Mouse (Mus musculus): ENCODE data around the gene Ddx28. TPM values are rescaled to one million over a fixed set of nuclear protein-coding genes. Genes with fewer than 3 reads are reported as not detected.

The Ddx28 gene
- polyA plus RNA-seq (2012; rRNA removed): 6.6 and 9.5 TPM in 2 replicates

DNA sequence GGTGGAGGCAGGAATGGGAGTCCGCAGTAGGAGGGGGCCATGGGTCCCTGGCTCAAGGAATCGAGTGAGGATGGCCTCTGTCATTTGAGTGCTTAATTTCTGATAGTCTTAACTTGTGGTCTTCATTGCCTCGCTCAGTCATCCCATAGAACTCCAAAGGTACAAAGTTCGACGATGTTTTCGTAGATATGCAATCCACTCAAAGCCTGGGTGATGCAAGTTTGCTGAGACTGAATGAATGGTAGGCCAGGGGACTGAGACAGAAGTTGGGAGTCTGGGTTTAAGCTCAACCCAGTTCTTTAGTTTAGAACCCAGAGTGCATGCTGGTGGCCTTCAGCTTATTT is at the start of gene Ddx28:
TSS of gene Ddx28 (minus strand) at position 240 of the 344 bp plus-strand sequence.
- H3K4me1 ChIP-seq (ENCODE audit: control insufficient read depth, insufficient read depth, insufficient read length): peaks cover 4% of the 10 kb centered on the region; the same call in 1 of the 2 replicates
- no peaks in the 10 kb centered on the region for H3K27me3 ChIP-seq (ENCODE audit: control insufficient read depth, insufficient read depth, low read length)
- 2% methylated on average over 6 of the region's 6 CpGs for WGBS
- H3K27ac ChIP-seq (ENCODE audit: insufficient read depth, low read length): peak within 1 kb of the TSS; percentile 50
- TF ChIP-seq CTCF (IDR thresholded peaks at IDR 0.05; ENCODE audit: extremely low read depth, insufficient read depth, insufficient read length, insufficient replicate concordance): no peak
- TF ChIP-seq POLR2A (IDR thresholded peaks at IDR 0.05; ENCODE audit: low read depth, low read length): no peak
- peak within 1 kb of the TSS; percentile 87 for H3K4me3 ChIP-seq (ENCODE audit: extremely low read depth, insufficient read depth, insufficient read length)
- H3K36me3 ChIP-seq (ENCODE audit: control insufficient read depth, insufficient read depth, low read length): no peaks in the 10 kb centered on the region
- no peak for DNase-seq (ENCODE audit: low read depth in 1 of 2, low spot score in 2 of 2)

DNA sequence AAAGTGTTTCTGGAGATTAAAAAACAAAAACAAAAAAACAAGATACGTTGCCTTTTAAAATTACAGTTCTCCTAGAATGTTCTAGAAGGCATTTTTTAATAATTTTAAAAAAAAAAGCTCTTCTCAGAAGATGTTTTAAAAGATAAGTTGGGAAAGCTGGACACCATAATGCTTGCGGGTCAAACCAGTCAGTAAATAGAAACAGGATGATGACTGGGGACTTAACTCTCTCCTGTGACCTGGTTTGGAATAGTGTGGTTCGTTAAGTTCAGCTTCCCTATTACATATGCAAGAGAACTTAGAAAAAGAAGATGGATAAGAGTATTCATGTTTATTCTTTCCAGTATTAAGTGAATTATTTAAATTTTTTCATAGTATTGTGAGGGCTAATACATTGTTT is 48.8 kb upstream of the Ddx28 start:
- H3K27ac ChIP-seq (ENCODE audit: insufficient read depth, low read length): no peak overlapping the region

DNA sequence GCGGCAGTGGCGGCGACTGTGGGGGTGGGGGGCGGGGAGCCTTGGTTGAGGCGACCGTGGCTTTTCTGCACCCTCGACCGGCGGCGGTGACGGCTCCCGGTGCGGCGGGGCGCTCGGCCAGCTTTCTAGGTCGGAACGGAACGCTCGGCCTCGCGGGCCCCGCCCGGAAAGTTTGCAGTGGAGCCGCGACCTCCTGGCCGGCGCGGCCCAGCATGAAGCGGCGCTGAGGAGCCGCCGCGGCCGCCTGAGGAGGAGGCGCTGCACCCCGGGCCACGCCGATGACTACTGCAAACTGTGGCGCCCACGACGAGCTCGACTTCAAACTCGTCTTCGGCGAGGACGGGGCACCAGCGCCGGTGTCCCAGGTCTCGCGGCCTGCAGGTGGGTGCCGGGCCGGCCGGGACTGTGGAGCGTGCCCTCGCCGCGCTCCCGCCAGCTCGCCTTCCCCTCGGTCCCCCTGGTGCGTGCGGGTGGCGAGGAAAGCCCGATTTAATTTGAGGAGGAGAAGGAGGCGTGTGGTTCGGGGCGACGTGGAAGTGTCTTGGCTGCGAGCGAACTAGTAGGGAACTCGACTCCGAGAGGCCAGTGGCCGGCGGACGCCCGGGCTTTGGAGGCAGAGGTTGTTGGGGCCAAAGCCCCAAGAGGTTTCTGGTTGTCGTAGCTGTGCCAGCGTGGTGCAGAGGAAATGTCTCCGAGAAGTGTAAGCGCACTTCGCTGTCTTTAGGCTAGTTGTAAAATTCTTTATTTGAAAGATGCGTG is 48.1 kb upstream of the Ddx28 start:
- WGBS: under 1% methylated on average over 81 of the region's 83 CpGs
- no peaks in the 10 kb centered on the region for H3K36me3 ChIP-seq (ENCODE audit: control insufficient read depth, insufficient read depth, low read length)
- no peaks in the 10 kb centered on the region for H3K27me3 ChIP-seq (ENCODE audit: control insufficient read depth, insufficient read depth, low read length)
- peak; percentile 49 to 57 for DNase-seq (ENCODE audit: low read depth in 1 of 2, low spot score in 2 of 2)
- no peak for TF ChIP-seq CTCF (IDR thresholded peaks at IDR 0.05; ENCODE audit: extremely low read depth, insufficient read depth, insufficient read length, insufficient replicate concordance)
- TF ChIP-seq POLR2A (IDR thresholded peaks at IDR 0.05; ENCODE audit: low read depth, low read length): peak; percentile 49
- peak overlapping the region; percentile 99 for H3K4me3 ChIP-seq (ENCODE audit: extremely low read depth, insufficient read depth, insufficient read length)
- H3K27ac ChIP-seq (ENCODE audit: insufficient read depth, low read length): peak overlapping the region; percentile 99
- H3K4me1 ChIP-seq (ENCODE audit: control insufficient read depth, insufficient read depth, insufficient read length): peaks cover 36% of the 10 kb centered on the region; the same call in 1 of the 2 replicates

More for the DNA sequence above, 48.8 kb upstream of the Ddx28 start:
- H3K4me3 ChIP-seq (ENCODE audit: extremely low read depth, insufficient read depth, insufficient read length): peak overlapping the region; percentile 99
- H3K27me3 ChIP-seq (ENCODE audit: control insufficient read depth, insufficient read depth, low read length): no peaks in the 10 kb centered on the region
- H3K36me3 ChIP-seq (ENCODE audit: control insufficient read depth, insufficient read depth, low read length): no peaks in the 10 kb centered on the region
- DNase-seq (ENCODE audit: low read depth in 1 of 2, low spot score in 2 of 2): no peak
- WGBS: 0% methylated on average over 3 of the region's 3 CpGs
- TF ChIP-seq CTCF (IDR thresholded peaks at IDR 0.05; ENCODE audit: extremely low read depth, insufficient read depth, insufficient read length, insufficient replicate concordance): no peak
- TF ChIP-seq POLR2A (IDR thresholded peaks at IDR 0.05; ENCODE audit: low read depth, low read length): no peak
- peaks cover 32% of the 10 kb centered on the region; the same call in 1 of the 2 replicates for H3K4me1 ChIP-seq (ENCODE audit: control insufficient read depth, insufficient read depth, insufficient read length)

DNA sequence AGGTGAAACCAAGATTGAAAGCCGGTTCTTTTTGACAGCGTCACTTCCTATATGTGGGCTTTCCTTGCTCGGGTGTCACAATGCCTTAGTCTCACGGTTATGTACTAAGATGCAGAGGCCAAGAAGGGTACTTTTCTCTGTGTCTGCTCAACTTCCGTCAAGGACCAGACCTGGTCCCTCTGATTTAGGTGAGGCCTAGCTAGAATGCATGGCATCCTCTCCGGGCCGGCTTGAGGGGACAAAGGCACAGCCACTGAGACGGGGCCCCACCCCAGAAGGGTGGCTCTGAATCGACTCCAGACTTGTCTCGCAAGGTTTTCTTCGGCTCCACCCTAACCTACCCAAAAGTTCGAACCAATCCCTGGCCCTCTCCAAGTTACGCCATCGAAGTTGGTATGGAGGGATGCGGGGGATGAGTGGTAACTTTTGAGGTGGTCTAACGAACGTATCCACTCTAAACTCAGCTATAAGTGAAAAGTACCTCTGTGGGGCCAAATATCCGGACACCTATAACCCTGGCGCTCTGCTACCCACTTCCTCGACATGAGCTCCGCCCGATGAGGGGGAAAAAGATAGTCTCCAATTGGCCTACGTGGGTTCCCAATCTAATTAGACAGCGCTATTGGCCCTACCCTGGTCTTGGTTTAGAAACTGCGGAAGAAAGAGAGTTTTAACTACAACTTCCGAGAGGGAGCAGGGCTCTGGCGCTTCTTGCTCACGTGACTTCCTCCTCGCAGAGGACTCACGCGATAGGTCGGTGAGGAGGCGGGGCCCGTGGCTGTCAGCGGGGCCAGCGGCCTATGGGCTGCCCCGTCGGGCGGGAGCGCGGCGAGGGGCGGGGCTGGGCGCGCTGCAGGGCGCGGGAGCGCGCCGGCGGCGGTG is 47.3 kb upstream of the Ddx28 start, which contains the start of gene Nfatc3:
TSS of gene Nfatc3 (plus strand) at position 110 of the 882 bp plus-strand sequence.
- WGBS: under 1% methylated on average over 50 of the region's 52 CpGs

DNA sequence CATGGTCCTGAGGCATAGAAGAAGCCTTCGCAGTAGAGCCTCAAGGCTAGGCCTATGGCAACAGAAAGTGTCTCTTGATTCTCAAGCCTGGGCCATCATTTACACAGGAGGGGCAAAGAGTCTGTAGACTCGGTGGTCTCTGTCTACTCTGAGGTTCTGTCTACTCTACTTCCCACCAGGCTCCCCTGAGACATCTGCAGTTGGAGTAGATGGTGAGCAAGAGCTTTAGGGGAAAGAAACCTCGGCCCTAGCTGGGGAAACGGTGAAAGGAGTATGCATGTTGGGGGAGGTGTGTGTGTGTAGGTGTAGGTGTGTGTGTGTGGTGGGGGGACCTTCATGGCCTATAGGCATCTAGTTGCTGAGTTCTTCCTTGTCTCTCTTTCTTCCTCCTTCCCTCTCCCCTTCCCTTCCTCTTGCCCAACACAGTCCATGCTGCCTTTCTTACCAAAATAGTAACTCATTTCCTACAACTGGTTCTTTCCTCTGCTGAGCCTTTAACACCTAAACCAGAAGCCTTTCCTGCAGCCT is 44.8 kb upstream of the Ddx28 start:
- Histone ChIP-seq H3K27ac (ENCODE audit: insufficient read depth, low read length) (peak overlapping the region; percentile 99), H3K4me3 (ENCODE audit: extremely low read depth, insufficient read depth, insufficient read length) (no peak overlapping the region), H3K36me3 (ENCODE audit: control insufficient read depth, insufficient read depth, low read length) (no peaks in the 10 kb centered on the region), H3K4me1 (ENCODE audit: control insufficient read depth, insufficient read depth, insufficient read length) (peaks cover 39% of the 10 kb centered on the region), H3K27me3 (ENCODE audit: control insufficient read depth, insufficient read depth, low read length) (no peaks in the 10 kb centered on the region)
- TF ChIP-seq POLR2A (IDR thresholded peaks at IDR 0.05; ENCODE audit: low read depth, low read length) (no peak), CTCF (IDR thresholded peaks at IDR 0.05; ENCODE audit: extremely low read depth, insufficient read depth, insufficient read length, insufficient replicate concordance) (no peak)
- WGBS: 43% methylated on average over 4 of the region's 4 CpGs
- DNase-seq (ENCODE audit: low read depth in 1 of 2, low spot score in 2 of 2): no peak

More for the DNA sequence above, 47.3 kb upstream of the Ddx28 start, which contains the start of gene Nfatc3:
- H3K27me3 ChIP-seq (ENCODE audit: control insufficient read depth, insufficient read depth, low read length): no peaks in the 10 kb centered on the region
- peak; percentile 98 for DNase-seq (ENCODE audit: low read depth in 1 of 2, low spot score in 2 of 2)
- peak within 1 kb of the TSS; percentile 99 for H3K4me3 ChIP-seq (ENCODE audit: extremely low read depth, insufficient read depth, insufficient read length)
- peak; percentile 40; the same call in 1 of the 2 replicates for TF ChIP-seq POLR2A (IDR thresholded peaks at IDR 0.05; ENCODE audit: low read depth, low read length)
- TF ChIP-seq CTCF (IDR thresholded peaks at IDR 0.05; ENCODE audit: extremely low read depth, insufficient read depth, insufficient read length, insufficient replicate concordance): no peak
- no peaks in the 10 kb centered on the region for H3K36me3 ChIP-seq (ENCODE audit: control insufficient read depth, insufficient read depth, low read length)
- peaks cover 33% of the 10 kb centered on the region; the same call in 1 of the 2 replicates for H3K4me1 ChIP-seq (ENCODE audit: control insufficient read depth, insufficient read depth, insufficient read length)
- H3K27ac ChIP-seq (ENCODE audit: insufficient read depth, low read length): peak within 1 kb of the TSS; percentile 99

DNA sequence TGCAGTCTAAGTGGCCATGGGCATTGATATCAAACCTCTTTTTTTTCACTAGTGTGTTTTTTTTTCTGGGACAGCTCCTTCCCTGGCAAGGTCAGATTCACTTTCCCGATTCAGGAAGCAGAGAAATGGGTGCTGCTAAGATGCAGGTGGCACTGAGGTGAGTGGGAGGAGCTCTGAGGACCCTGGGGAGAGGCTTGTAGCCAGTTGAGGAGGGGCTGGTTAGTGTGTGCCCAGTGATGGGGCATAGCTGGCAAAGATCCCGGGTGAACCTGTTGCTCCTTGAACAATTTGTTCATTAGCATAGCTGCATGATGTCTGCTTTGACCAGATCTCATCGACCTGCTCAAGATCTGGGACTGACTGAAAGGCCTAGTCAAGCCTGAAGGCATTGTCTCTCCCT is 43.4 kb upstream of the Ddx28 start:
- peak in 1 of 2 experiments; percentile 56 for DNase-seq (ENCODE audit: low read depth in 1 of 2, low spot score in 2 of 2)
- WGBS: 13% methylated on average over 3 of the region's 3 CpGs
- Histone ChIP-seq H3K27me3 (ENCODE audit: control insufficient read depth, insufficient read depth, low read length) (no peaks in the 10 kb centered on the region), H3K4me1 (ENCODE audit: control insufficient read depth, insufficient read depth, insufficient read length) (peaks cover 39% of the 10 kb centered on the region), H3K36me3 (ENCODE audit: control insufficient read depth, insufficient read depth, low read length) (no peaks in the 10 kb centered on the region), H3K27ac (ENCODE audit: insufficient read depth, low read length) (peak overlapping the region; percentile 99), H3K4me3 (ENCODE audit: extremely low read depth, insufficient read depth, insufficient read length) (peak overlapping the region; percentile 36)
- no peak for TF ChIP-seq CTCF (IDR thresholded peaks at IDR 0.05; ENCODE audit: extremely low read depth, insufficient read depth, insufficient read length, insufficient replicate concordance)
- TF ChIP-seq POLR2A (IDR thresholded peaks at IDR 0.05; ENCODE audit: low read depth, low read length): no peak; the same call in 1 of the 2 replicates

All from spleen, adult 2 months (tissue).